Mouse (Mus musculus) 3T3-L1 (cell line): ENCODE data around the gene Lmod3.
A peak's percentile ranks its signal among the peaks of the same experiment; 100 is the strongest.
"Not testable (repeated sequence)": the region's sequence is repeated elsewhere in the genome, so short reads cannot be mapped to it uniquely, and the experiment has no call there.

Experiments used
- DNase-seq: peaks from one replicate; pipeline ENCODE4 v3.0.0-alpha.2; 2015; ENCODE audit warnings: low read depth, low spot score

The Lmod3 gene

DNA sequence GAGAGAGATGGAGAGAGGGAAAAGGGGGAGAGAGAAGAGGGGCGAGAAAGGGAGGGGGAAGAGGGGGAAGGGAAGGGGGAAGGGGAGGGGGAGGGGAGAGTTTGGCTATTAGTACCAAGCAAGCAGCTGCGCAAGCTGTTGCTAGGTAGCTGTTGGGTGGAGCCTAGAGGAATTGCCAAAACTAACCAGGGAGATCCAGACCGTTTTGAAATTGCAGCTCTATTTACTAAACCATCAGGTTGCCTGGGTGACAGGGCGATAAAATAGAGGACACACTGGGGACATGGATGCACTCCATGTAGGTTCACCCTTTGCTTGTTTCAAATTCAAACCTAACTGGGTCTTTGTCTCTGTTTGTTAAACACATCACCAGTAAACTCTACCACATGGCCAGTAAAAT, 23.8 kb upstream of the Lmod3 start:
- DNase-seq: no peak

DNA sequence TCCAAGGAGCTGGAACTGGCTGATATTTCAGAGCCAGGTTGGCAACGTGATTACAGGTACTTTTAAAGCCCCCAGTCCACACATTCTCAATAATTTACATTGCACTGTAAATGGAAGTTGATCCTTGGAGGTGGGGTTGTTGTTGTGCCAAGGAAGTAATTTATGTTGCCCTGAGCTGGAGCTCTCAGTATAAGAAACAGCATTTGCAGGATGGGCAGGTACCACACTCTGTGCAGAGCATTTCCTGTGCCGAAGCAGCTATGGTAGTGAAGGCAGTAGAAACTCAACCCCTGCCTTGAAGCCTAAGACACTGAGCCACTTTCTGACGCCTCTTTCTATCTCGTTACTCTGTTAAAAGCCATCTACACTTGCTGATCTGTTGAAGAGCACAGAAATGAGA, 23.2 kb upstream of the Lmod3 start:
- DNase-seq: no peak

- DNase-seq: no peak
Observed at GRCm38 (mm10) chr6:97273777-97274176, 21.2 kb upstream of the Lmod3 start.

DNA sequence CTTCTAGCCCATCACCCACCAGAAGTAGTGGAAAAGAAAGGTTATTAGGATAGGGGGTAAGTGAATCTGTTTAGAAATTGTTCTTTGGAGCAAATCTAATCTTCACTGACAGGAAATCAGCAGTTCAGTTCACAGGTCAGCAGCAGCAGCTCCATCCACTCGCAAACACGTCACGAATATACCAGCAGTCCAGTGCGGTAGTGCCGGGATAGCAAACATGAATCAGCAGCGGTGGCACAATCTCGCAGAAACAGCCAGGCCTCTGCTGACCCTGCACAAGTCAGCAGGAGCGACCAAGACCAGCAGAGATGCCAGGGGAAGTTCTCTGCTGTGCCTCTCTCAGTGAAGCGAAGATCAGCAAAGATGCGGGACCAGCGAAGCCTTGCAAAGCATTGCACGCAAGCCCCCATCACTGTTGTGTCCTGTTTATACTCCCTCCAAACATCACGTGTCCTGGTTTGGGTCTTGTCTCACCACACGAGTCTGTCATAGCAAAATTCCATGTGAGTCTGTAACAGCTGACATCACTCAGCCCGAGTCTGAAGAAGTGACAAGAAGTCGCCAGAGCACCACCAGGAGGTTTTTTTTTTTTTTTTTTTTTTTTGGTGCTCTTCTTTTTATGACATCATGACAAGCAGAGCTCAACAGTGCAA, 20.6 kb upstream of the Lmod3 start:
- DNase-seq: no peak

- no peak for DNase-seq
Observed at GRCm38 (mm10) chr6:97272349-97272748, 19.8 kb upstream of the Lmod3 start.

- no peak for DNase-seq
Observed at GRCm38 (mm10) chr6:97269596-97269995, 17.0 kb upstream of the Lmod3 start.

GRCm38 (mm10) chr6:97267132-97267531, 14.6 kb upstream of the Lmod3 start:
- DNase-seq: no peak

GRCm38 (mm10) chr6:97266661-97267060, 14.1 kb upstream of the Lmod3 start:
- DNase-seq: no peak

GRCm38 (mm10) chr6:97265705-97266104, 13.1 kb upstream of the Lmod3 start:
- no peak for DNase-seq

GRCm38 (mm10) chr6:97265240-97265639, 12.7 kb upstream of the Lmod3 start:
- no peak for DNase-seq

GRCm38 (mm10) chr6:97263750-97264149, 11.2 kb upstream of the Lmod3 start:
- DNase-seq: peak; percentile 51

GRCm38 (mm10) chr6:97262229-97262628, 9.7 kb upstream of the Lmod3 start:
- DNase-seq: no peak

GRCm38 (mm10) chr6:97259926-97260325, 7.4 kb upstream of the Lmod3 start:
- DNase-seq: not testable (repeated sequence)

DNA sequence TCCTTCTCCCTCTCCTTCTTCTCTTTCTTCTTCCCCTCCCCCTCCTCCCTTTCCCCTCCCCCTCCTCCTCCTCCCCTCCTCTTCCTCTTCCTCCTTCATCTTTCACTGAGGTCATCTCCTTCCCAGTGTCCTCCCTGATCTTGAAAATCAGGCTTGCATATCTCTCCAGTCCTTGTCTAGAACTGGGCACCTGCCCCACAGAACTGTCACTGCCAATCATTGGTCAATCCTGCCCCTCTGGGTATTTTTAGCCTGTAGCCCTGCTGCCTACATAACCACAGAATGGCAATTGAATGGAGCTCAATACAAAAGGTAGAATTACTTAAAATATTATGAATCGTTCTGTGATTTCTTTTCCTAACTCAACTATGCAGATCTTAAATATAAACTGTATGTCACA, 5.9 kb upstream of the Lmod3 start:
- DNase-seq: no peak

GRCm38 (mm10) chr6:97252086-97252485, 473 bp downstream of the Lmod3 start:
- DNase-seq: no peak

DNA sequence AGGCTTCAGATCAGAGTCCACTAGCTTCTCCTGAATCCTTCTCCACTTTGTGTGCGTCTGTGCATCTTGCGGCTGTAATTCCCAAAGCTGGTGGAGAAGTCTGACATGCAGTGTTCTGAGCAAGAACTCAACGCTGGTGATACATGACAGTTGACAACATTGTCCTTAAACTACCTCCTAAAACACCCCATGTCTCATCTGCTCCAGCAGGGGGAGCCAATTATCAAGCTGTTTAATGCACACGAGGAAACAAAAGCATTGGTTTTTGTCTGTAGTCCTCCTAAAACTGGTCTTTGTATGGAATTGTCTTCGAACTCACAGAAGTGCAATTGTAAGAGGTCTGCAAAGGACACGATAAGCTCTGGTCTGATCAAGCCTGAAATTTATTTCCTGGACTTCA, 1.6 kb downstream of the Lmod3 start:
- peak; percentile 77 for DNase-seq

- no peak for DNase-seq
Observed at GRCm38 (mm10) chr6:97245200-97245599, 7.4 kb downstream of the Lmod3 start.

- no peak for DNase-seq
Observed at GRCm38 (mm10) chr6:97242522-97242921, 10.0 kb downstream of the Lmod3 start.

GRCm38 (mm10) chr6:97240092-97240491, 12.5 kb downstream of the Lmod3 start:
- DNase-seq: no peak

- DNase-seq: peak; percentile 12
Observed at GRCm38 (mm10) chr6:97239360-97239759, 13.2 kb downstream of the Lmod3 start.

DNA sequence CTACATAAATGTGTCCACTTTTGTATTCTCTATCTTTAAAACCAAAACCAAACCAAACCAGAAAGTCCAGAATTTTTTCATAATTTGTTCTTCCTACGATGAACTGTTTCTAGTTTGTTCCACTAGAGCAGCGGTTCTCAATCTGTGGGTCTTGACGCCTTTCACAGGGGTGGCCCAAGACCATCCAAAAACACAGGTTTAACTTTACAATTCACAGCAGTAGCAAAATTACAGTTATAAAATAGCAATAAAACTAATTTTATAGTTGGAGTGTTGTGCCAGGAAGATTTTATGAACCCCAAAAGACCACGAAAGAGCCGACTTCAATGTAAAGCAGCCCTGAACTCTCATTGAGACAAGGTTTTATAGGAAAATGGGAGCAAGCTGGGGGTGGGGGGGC, 16.5 kb downstream of the Lmod3 start:
- DNase-seq: no peak

- DNase-seq: no peak
Observed at GRCm38 (mm10) chr6:97234911-97235668, 17.5 kb downstream of the Lmod3 start.
